ENCODE assay signal across 26 mouse cellular contexts in genomic region chr5:119080747-119081146, GRCm38 (mm10).
"Had no signal": no experiment of that assay in that cellular context is flagged by ENCODE, and none has a peak within 500 bp of the region (broad histone marks: within the 10 kb centered on the region; RNA-seq: fewer than 3 reads in every experiment).

No protein-coding gene starts in this region.

- H3K27ac ChIP-seq: heart, embryonic 10.5 days; hindbrain, embryonic 10.5 days; hindbrain, embryonic 12.5 days; hindbrain, embryonic 14.5 days; kidney, embryonic 15.5 days; kidney, postnatal 0 days; limb, embryonic 10.5 days; limb, embryonic 12.5 days; liver, embryonic 12.5 days had no signal

- H3K4me2 ChIP-seq: heart, embryonic 12.5 days; hindbrain, embryonic 12.5 days; hindbrain, embryonic 14.5 days; kidney, embryonic 15.5 days; limb, embryonic 12.5 days; liver, embryonic 12.5 days had no signal

- H3K4me3 ChIP-seq: heart, embryonic 10.5 days; heart, embryonic 12.5 days; hindbrain, embryonic 10.5 days; hindbrain, embryonic 12.5 days; kidney, embryonic 15.5 days; limb, embryonic 10.5 days; limb, embryonic 12.5 days; liver, embryonic 12.5 days had no signal

- H3K4me1 ChIP-seq: liver, embryonic 12.5 days had no signal

- H3K36me3 ChIP-seq: heart, embryonic 10.5 days; heart, embryonic 12.5 days; hindbrain, embryonic 10.5 days; hindbrain, embryonic 12.5 days; kidney, embryonic 15.5 days; limb, embryonic 10.5 days; limb, embryonic 12.5 days; liver, embryonic 12.5 days had no signal

- DNase-seq: forebrain, postnatal 0 days; gastrocnemius, postnatal 14 days; gastrocnemius, postnatal 36 days; heart, adult 11 months; heart, postnatal 10 days; heart, postnatal 4 days; kidney, adult 11 months; kidney, adult 2 months; kidney, adult 9 months; kidney, postnatal 14 days; kidney, postnatal 36 days; layer of hippocampus, adult 9-11 months; layer of hippocampus, postnatal 36 days; liver had no signal

- H3K9me3 ChIP-seq: heart, embryonic 10.5 days; heart, embryonic 12.5 days; hindbrain, embryonic 10.5 days; hindbrain, embryonic 12.5 days; kidney, embryonic 15.5 days; limb, embryonic 10.5 days; limb, embryonic 12.5 days; liver, embryonic 12.5 days had no signal

- H3K9ac ChIP-seq: forebrain, postnatal 0 days; heart, embryonic 12.5 days; hindbrain, embryonic 12.5 days; hindbrain, embryonic 14.5 days; kidney, embryonic 15.5 days; limb, embryonic 12.5 days; liver, embryonic 12.5 days had no signal

- ATAC-seq: forebrain, postnatal 0 days; hindbrain, embryonic 16.5 days; inflammation-experienced regulatory T-cells, adult 6 months; liver, embryonic 12.5 days had no signal
